12 mouse cellular contexts compared by ENCODE assay signal in the genomic region with DNA sequence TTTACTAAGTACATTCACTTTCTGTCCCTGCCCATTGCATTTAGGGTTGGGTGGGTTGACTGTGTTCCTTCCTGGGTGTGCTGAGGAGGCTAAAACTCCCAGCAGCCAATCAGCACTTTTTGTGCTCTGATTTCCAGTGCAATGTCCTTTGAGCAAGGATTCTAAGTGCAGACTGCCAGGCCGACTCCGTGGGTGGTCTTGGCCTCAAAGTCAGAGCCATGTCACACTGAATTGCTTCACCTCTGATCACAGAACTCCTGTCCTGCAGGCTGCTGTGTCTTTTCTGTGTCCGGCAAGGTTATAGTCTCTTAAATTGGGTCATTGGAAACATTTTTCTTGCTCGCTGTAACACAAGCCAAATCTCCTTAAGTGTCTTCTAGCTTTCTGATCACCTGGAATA.
DNase-seq lines count a peak whose midpoint lies in the region; TF ChIP-seq lines count a peak whose summit lies in the region.
"Had no signal": no experiment of that assay in that cellular context is flagged by ENCODE, and none has a peak within 500 bp of the region (broad histone marks: within the 10 kb centered on the region; RNA-seq: fewer than 3 reads in every experiment).

No protein-coding gene starts in this region.

- H3K9me3 ChIP-seq in ES-E14 (ENCODE audit: control insufficient read depth, insufficient read depth, low read depth, low read length): no peaks in the 10 kb centered on the region
- no peaks in the 10 kb centered on the region for H3K9me3 ChIP-seq in limb, embryonic 10.5 days (replicated peaks)
- H3K9me3 ChIP-seq: embryonic facial prominence, embryonic 13.5 days; limb, embryonic 15.5 days had no signal

- DNase-seq in gastrocnemius, postnatal 10 days: peak; percentile 9
- no peak for DNase-seq in gastrocnemius, adult 18-20 months (ENCODE audit: low spot score)
- DNase-seq in ES-E14 (ENCODE audit: low read depth, low spot score): peak; percentile 13
- peak; percentile 85 to 91 for DNase-seq in cerebellum, postnatal 10 days
- DNase-seq in limb, embryonic 10.5 days (ENCODE audit: low spot score): peak; percentile 37
- no peak for DNase-seq in adrenal gland, adult 18-20 months (ENCODE audit: low spot score in 2 of 2)
- no peak for DNase-seq in layer of hippocampus, postnatal 10 days (ENCODE audit: low spot score in 2 of 2)
- DNase-seq in layer of hippocampus, adult 18-20 months (ENCODE audit: low spot score in 2 of 2): no peak
- DNase-seq: thymus, postnatal 14 days had no signal

- H3K9ac ChIP-seq in ES-E14 (ENCODE audit: insufficient read depth, low read depth, low read length, poor library complexity, severe bottlenecking): no peak overlapping the region
- H3K9ac ChIP-seq: embryonic facial prominence, embryonic 13.5 days; limb, embryonic 15.5 days had no signal

- H3K27ac ChIP-seq in ES-E14 (ENCODE audit: insufficient read depth, low read depth, low read length, poor library complexity, severe bottlenecking): no peak overlapping the region
- H3K27ac ChIP-seq in limb, embryonic 10.5 days: no peak overlapping the region
- H3K27ac ChIP-seq: embryonic facial prominence, embryonic 13.5 days; limb, embryonic 15.5 days had no signal

- no peaks in the 10 kb centered on the region for H3K4me1 ChIP-seq in ES-E14 (ENCODE audit: control insufficient read depth in 2 of 2, insufficient read depth in 2 of 2, low read length in 2 of 2, poor library complexity in 1 of 2)
- 0 out of 2 replicates have a peak, but pooled peaks cover 2% of the 10 kb centered on the region for H3K4me1 ChIP-seq in limb, embryonic 10.5 days
- H3K4me1 ChIP-seq: embryonic facial prominence, embryonic 13.5 days; limb, embryonic 15.5 days; megakaryocyte, embryonic 14.5 days had no signal

- H3K4me3 ChIP-seq in ES-E14 (ENCODE audit: insufficient read depth in 1 of 2, low read depth in 1 of 2, low read length in 2 of 2, poor library complexity in 1 of 2, severe bottlenecking in 1 of 2): no peak overlapping the region
- H3K4me3 ChIP-seq in limb, embryonic 10.5 days: no peak overlapping the region
- H3K4me3 ChIP-seq: embryonic facial prominence, embryonic 13.5 days; limb, embryonic 15.5 days; megakaryocyte, embryonic 14.5 days had no signal

- H3K36me3 ChIP-seq in ES-E14 (ENCODE audit: control insufficient read depth, insufficient read depth, low read length, poor library complexity, severe bottlenecking): no peaks in the 10 kb centered on the region
- no peaks in the 10 kb centered on the region for H3K36me3 ChIP-seq in limb, embryonic 10.5 days
- H3K36me3 ChIP-seq: embryonic facial prominence, embryonic 13.5 days; limb, embryonic 15.5 days had no signal

- WGBS in limb, embryonic 10.5 days: 53% methylated on average over 4 of the region's 4 CpGs

- no peaks in the 10 kb centered on the region for H3K27me3 ChIP-seq in limb, embryonic 10.5 days (ENCODE audit: low read depth, poor library complexity, severe bottlenecking)
- H3K27me3 ChIP-seq: embryonic facial prominence, embryonic 13.5 days; limb, embryonic 15.5 days; megakaryocyte, embryonic 14.5 days had no signal

- in situ Hi-C loops in ES-E14 (cut with MboI; ENCODE audit: low sequenced_read_pairs in 2 of 2, unreplicated experiment in 2 of 2): no loop called here

TF ChIP-seq in ES-E14, 5 proteins besides CTCF, POLR2A, EP300 and RAD21:
- no peak for TF ChIP-seq MAFK (IDR thresholded peaks at IDR 0.05; ENCODE audit: insufficient read depth, low read depth, low read length)
- no peak for TF ChIP-seq ZC3H11A (IDR thresholded peaks at IDR 0.05; ENCODE audit: borderline replicate concordance, low read depth, low read length)
- no peak for TF ChIP-seq ZNF384 (IDR thresholded peaks at IDR 0.05; ENCODE audit: low read depth, low read length)
- TF ChIP-seq HCFC1 (IDR thresholded peaks at IDR 0.05; ENCODE audit: borderline replicate concordance, insufficient read depth, low read length): no peak
- TF ChIP-seq CHD2 (IDR thresholded peaks at IDR 0.05; ENCODE audit: low read depth, low read length): no peak
TF ChIP-seq in ES-E14: peak in this region for 0.

Comparison
In these comparisons a context has a peak if more than half of its experiments do, and no peak if none do; other contexts are left out.
1. DNase-seq: peak in gastrocnemius, postnatal 10 days (single experiment), ES-E14 (single experiment), cerebellum, postnatal 10 days (2 of 2) and limb, embryonic 10.5 days (single experiment); none in gastrocnemius, adult 18-20 months (single experiment), adrenal gland, adult 18-20 months (0 of 2), layer of hippocampus, postnatal 10 days (0 of 2) and layer of hippocampus, adult 18-20 months (0 of 2).